Mouse (Mus musculus): ENCODE measurements around the gene Olfr412. TPM values are rescaled to one million over a fixed set of nuclear protein-coding genes. Genes with fewer than 3 reads are reported as not detected.

Olfr412 gene
- polyA plus RNA-seq (2015; fragmentation: Nextera tagmentation; extraction: Ambion mirVana) = not detected in 2 replicates

DNA sequence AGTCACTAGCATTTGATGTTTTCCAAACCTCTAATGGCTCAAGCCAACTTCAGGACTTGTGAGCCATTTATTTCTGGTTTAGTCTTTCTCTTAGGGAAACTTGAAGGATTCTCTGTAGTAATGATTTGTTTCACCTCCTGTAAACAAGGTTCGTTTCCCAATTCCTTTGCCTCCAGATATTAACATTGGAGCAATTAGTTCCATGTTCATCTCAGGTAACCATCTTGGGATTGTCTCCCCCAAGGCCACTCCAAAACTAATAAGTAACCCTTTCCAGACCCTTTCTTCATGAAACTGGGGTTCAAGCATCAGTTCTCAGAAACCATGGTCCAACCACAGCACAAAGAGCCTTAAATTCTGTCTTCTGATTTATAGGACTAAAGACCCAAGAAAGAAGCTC lies at the start of gene Olfr412:
TSS of gene Olfr412 (plus strand) at position 301 of the 400 bp plus-strand sequence.
- no peaks in the 10 kb centered on the region for H3K27me3 ChIP-seq (replicated peaks)
- no peak within 1 kb of the TSS for H3K4me3 ChIP-seq (replicated peaks)
- WGBS = 70% methylated on average over 1 of the region's 1 CpGs
- no peaks in the 10 kb centered on the region for H3K36me3 ChIP-seq
- no peaks in the 10 kb centered on the region for H3K4me1 ChIP-seq (replicated peaks)
- H3K4me2 ChIP-seq (replicated peaks) = no peak within 1 kb of the TSS
- ATAC-seq = no peak
- no peaks in the 10 kb centered on the region; the same call in 1 of the 2 replicates for H3K9me3 ChIP-seq
- H3K27ac ChIP-seq = no peak within 1 kb of the TSS
- H3K9ac ChIP-seq = no peak within 1 kb of the TSS

- Histone ChIP-seq H3K27ac (no peak overlapping the region), H3K4me2 (replicated peaks) (no peak overlapping the region), H3K9ac (no peak overlapping the region), H3K27me3 (replicated peaks) (no peaks in the 10 kb centered on the region), H3K9me3 (no peaks in the 10 kb centered on the region; the same call in 1 of the 2 replicates), H3K36me3 (no peaks in the 10 kb centered on the region), H3K4me3 (replicated peaks) (no peak overlapping the region), H3K4me1 (replicated peaks) (no peaks in the 10 kb centered on the region)
- 75% methylated on average over 2 of the region's 2 CpGs for WGBS
- ATAC-seq = no peak
Measured at GRCm38 (mm10) chr11:74326044-74326443, 35.8 kb upstream of the Olfr412 start.

DNA sequence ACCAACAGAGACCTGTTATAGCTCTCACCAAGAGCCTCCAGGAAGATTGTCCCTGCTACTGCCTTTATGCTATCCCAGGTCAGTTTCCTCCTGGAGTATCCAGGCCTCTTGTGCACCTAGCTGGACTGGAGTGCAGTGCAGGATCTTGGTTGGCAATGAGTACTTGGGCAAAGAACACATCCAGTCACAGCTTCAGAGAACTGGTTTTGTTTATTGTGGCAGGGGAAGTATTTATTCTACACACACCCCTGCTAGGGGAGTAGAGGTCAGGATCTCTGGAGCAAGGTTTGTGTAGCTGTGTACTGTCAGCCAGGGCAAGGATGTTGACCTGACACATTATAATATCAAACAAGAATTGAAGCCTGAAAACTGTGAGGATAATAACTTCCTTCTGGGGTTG lies 33.1 kb upstream of the Olfr412 start:
- no peaks in the 10 kb centered on the region for H3K4me1 ChIP-seq (replicated peaks)

GRCm38 (mm10) chr11:74337931-74338330 lies 23.9 kb upstream of the Olfr412 start, which contains the start of gene Olfr410:
Gene Olfr410, minus strand, starts transcription at chr11:74338031.
- 82% methylated on average over 6 of the region's 6 CpGs for WGBS
- Histone ChIP-seq H3K4me2 (replicated peaks) (no peak within 1 kb of the TSS), H3K9me3 (no peaks in the 10 kb centered on the region), H3K27me3 (replicated peaks) (no peaks in the 10 kb centered on the region), H3K4me3 (replicated peaks) (no peak within 1 kb of the TSS), H3K27ac (no peak within 1 kb of the TSS), H3K4me1 (replicated peaks) (no peaks in the 10 kb centered on the region), H3K9ac (no peak within 1 kb of the TSS), H3K36me3 (no peaks in the 10 kb centered on the region)
- no peak for ATAC-seq

More for the DNA sequence above, 33.1 kb upstream of the Olfr412 start:
- ATAC-seq = no peak
- Histone ChIP-seq H3K4me3 (replicated peaks) (no peak overlapping the region), H3K9ac (no peak overlapping the region), H3K9me3 (no peaks in the 10 kb centered on the region), H3K27me3 (replicated peaks) (no peaks in the 10 kb centered on the region), H3K36me3 (no peaks in the 10 kb centered on the region), H3K27ac (no peak overlapping the region), H3K4me2 (replicated peaks) (no peak overlapping the region)

GRCm38 (mm10) chr11:74352550-74352949 lies 9.3 kb upstream of the Olfr412 start, which contains the start of gene Olfr411:
Gene Olfr411, minus strand, starts transcription at chr11:74352650.
- Histone ChIP-seq H3K36me3 (no peaks in the 10 kb centered on the region), H3K4me2 (replicated peaks) (no peak within 1 kb of the TSS), H3K4me3 (replicated peaks) (no peak within 1 kb of the TSS), H3K4me1 (replicated peaks) (no peaks in the 10 kb centered on the region), H3K27ac (no peak within 1 kb of the TSS), H3K27me3 (replicated peaks) (no peaks in the 10 kb centered on the region), H3K9ac (no peak within 1 kb of the TSS), H3K9me3 (no peaks in the 10 kb centered on the region)
- 85% methylated on average over 3 of the region's 3 CpGs for WGBS
- no peak for ATAC-seq

GRCm38 (mm10) chr11:74371393-74372100 lies 9.7 kb downstream of the Olfr412 start:
- no peak overlapping the region for H3K4me2 ChIP-seq (replicated peaks)
- no peaks in the 10 kb centered on the region for H3K4me1 ChIP-seq (replicated peaks)
- H3K9me3 ChIP-seq = no peaks in the 10 kb centered on the region
- no peaks in the 10 kb centered on the region for H3K27me3 ChIP-seq (replicated peaks)
- 12% methylated on average over 22 of the region's 22 CpGs for WGBS
- peak; percentile 45 for ATAC-seq
- no peak overlapping the region for H3K9ac ChIP-seq
- H3K4me3 ChIP-seq (replicated peaks) = no peak overlapping the region
- no peak overlapping the region for H3K27ac ChIP-seq
- no peaks in the 10 kb centered on the region for H3K36me3 ChIP-seq

DNA sequence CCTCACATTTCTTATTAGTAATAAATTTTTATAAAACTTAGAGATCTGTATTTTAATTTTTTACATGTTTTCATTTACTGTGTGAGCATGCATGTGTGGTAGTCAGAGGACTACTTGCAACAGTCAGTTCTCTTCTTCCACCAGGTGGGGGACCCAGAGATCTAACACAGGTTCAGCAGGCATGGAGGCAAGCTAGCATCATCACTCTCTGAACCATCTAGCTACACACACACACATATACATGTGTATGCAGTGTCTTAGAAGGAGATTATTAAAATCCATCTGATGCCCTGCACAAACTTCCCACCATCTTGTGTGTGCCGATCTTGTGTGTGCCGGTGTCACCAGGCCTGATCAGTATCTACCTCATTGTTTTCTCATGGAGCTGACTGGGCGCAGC lies 15.0 kb downstream of the Olfr412 start:
- no peak overlapping the region for H3K27ac ChIP-seq
- 0 out of 2 replicates have a peak, but pooled peaks cover 2% of the 10 kb centered on the region for H3K4me1 ChIP-seq (replicated peaks)
- 69% methylated on average over 3 of the region's 3 CpGs for WGBS
- H3K9ac ChIP-seq = no peak overlapping the region
- peak; percentile 72; the same call in 1 of the 2 replicates for ATAC-seq
- H3K36me3 ChIP-seq = no peaks in the 10 kb centered on the region
- no peaks in the 10 kb centered on the region for H3K9me3 ChIP-seq
- H3K4me3 ChIP-seq (replicated peaks) = no peak overlapping the region
- H3K27me3 ChIP-seq (replicated peaks) = no peaks in the 10 kb centered on the region
- H3K4me2 ChIP-seq (replicated peaks) = no peak overlapping the region

DNA sequence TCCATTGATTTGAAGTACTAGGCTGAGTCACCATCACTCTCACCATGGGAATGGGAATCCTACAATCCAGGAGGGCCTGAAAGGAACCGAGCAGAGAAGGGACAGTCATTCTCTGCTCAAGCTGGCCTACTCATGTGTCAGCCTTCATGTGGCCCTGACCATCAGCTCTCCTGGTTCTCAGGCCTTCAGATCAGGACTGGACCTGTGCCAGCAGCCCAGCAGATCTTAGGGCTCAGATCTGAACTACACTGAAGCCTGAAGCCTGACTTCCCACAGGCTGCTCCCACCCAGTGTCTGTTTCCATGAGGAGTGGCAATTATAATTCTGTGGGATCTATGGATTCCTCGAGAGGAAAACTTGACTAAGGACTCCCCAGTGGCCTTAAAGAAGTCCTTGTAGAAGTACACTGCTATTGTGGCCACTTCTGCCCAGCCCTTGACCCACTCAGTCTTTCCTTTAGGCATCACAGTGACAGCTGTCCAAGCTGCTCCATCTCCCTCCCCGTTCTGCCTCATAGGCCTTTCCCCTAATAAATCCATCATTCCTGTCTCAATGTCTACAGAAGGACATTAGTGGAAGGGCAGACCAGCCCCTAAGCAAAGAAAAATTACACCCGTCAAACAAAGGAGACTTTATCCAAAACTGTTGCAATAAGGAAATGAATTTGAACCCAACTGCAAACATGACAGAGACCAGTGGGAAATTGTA lies 17.5 kb downstream of the Olfr412 start:
- Histone ChIP-seq H3K36me3 (no peaks in the 10 kb centered on the region), H3K9me3 (no peaks in the 10 kb centered on the region), H3K4me2 (replicated peaks) (no peak overlapping the region), H3K4me1 (replicated peaks) (0 out of 2 replicates have a peak, but pooled peaks cover 2% of the 10 kb centered on the region), H3K27me3 (replicated peaks) (no peaks in the 10 kb centered on the region), H3K9ac (no peak overlapping the region), H3K4me3 (replicated peaks) (no peak overlapping the region), H3K27ac (0 out of 2 replicates have a peak overlapping the region, but pooled peaks have one; percentile 9)
- WGBS = 41% methylated on average over 4 of the region's 4 CpGs
- peak; percentile 65 for ATAC-seq

- 47% methylated on average over 9 of the region's 9 CpGs for WGBS
- Histone ChIP-seq H3K36me3 (no peaks in the 10 kb centered on the region), H3K4me3 (replicated peaks) (no peak overlapping the region), H3K27ac (no peak overlapping the region), H3K9me3 (no peaks in the 10 kb centered on the region), H3K4me1 (replicated peaks) (no peaks in the 10 kb centered on the region), H3K9ac (no peak overlapping the region), H3K4me2 (replicated peaks) (no peak overlapping the region), H3K27me3 (replicated peaks) (no peaks in the 10 kb centered on the region)
- ATAC-seq = no peak
Measured at GRCm38 (mm10) chr11:74385674-74386073, 23.8 kb downstream of the Olfr412 start.

DNA sequence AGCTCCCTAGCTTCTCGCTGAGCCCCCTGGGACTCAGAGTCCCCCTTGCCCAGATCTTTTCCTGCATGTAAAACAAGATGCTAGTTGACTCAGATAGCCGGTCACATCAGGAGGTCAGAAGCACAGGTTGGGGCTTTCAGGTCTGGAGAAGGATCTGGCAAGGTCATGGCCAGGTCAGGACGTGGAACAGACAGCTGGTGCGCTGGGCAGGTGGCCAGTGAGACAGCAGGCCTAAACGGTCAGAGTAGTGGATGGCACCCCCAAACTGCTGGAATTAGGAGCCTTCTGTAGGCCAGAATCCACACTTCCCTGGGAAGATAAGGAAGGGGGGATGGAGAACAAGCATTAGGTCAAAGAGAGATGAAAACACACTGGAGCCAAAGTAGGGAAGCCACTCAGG lies 25.3 kb downstream of the Olfr412 start:
- H3K9me3 ChIP-seq = no peaks in the 10 kb centered on the region
- 72% methylated on average over 5 of the region's 5 CpGs for WGBS
- H3K4me2 ChIP-seq (replicated peaks) = no peak overlapping the region
- peaks cover 2% of the 10 kb centered on the region; the same call in 1 of the 2 replicates for H3K36me3 ChIP-seq
- no peak overlapping the region for H3K9ac ChIP-seq
- no peaks in the 10 kb centered on the region for H3K27me3 ChIP-seq (replicated peaks)
- H3K4me1 ChIP-seq (replicated peaks) = no peaks in the 10 kb centered on the region
- no peak overlapping the region for H3K27ac ChIP-seq
- H3K4me3 ChIP-seq (replicated peaks) = no peak overlapping the region
- ATAC-seq = no peak

DNA sequence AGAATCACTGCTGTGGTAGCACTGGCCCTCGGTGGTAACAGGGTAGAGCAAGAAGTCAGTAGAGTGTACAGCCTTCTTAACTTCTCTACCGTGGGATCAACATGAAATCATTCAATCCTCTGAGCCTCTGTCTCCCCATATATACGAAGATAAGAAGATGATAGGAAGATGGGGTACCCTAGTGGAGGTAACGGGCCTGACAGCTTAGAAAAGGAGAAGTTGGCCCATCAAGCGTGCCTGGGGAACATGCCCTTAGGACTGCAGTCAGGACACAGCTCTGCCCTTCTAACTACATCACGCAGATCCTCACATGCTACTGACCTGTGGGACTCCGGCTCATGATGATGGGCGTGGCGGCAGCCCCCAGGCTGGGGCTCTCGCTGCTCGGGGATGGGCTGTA lies 30.0 kb downstream of the Olfr412 start:
- no peak overlapping the region for H3K4me2 ChIP-seq (replicated peaks)

GRCm38 (mm10) chr11:74392903-74393302 lies 31.0 kb downstream of the Olfr412 start:
- ATAC-seq = no peak

More for the DNA sequence above, 30.0 kb downstream of the Olfr412 start:
- 78% methylated on average over 11 of the region's 11 CpGs for WGBS
- Histone ChIP-seq H3K4me3 (replicated peaks) (no peak overlapping the region), H3K9ac (no peak overlapping the region), H3K36me3 (peaks cover 2% of the 10 kb centered on the region; the same call in 1 of the 2 replicates), H3K9me3 (no peaks in the 10 kb centered on the region), H3K27ac (no peak overlapping the region), H3K4me1 (replicated peaks) (no peaks in the 10 kb centered on the region), H3K27me3 (replicated peaks) (no peaks in the 10 kb centered on the region)
- no peak for ATAC-seq

More at GRCm38 (mm10) chr11:74392903-74393302, 31.0 kb downstream of the Olfr412 start:
- Histone ChIP-seq H3K9me3 (no peaks in the 10 kb centered on the region), H3K4me1 (replicated peaks) (no peaks in the 10 kb centered on the region), H3K4me2 (replicated peaks) (no peak overlapping the region), H3K4me3 (replicated peaks) (no peak overlapping the region), H3K9ac (no peak overlapping the region), H3K36me3 (peaks cover 2% of the 10 kb centered on the region; the same call in 1 of the 2 replicates), H3K27me3 (replicated peaks) (no peaks in the 10 kb centered on the region), H3K27ac (no peak overlapping the region)
- WGBS = 78% methylated on average over 6 of the region's 6 CpGs
